Mouse (Mus musculus): Measurements from ENCODE around the gene Ddx39b. TPM values are rescaled to one million over a fixed set of nuclear protein-coding genes. Genes with fewer than 3 reads are reported as not detected.

The Ddx39b gene
- polyA plus RNA-seq, 1 experiment: 284 TPM

DNA sequence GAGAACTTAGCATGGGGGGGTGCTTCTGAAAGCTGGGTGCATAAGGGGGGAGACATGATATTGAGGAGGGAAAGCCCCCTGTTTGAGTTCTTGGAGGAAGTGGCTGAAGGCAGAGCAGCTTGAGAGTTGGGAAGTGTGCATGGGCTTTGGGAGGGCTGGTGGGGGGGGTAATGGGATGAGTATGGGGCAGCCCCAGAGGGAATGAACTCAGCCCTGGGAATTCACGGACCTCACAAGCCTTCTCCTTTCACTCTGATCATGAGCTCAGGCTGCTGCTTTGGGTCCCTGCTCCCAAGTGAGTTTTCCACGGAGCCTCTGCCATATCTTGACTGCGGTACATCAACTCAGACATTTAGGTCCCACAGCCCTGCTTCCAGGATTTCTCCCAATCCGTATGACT, 39.1 kb upstream of the Ddx39b start:
- peaks cover 24% of the 10 kb centered on the region for H3K4me1 ChIP-seq (ENCODE audit: control insufficient read depth, insufficient read depth, insufficient read length)
- WGBS: 88% methylated on average over 4 of the region's 4 CpGs
- DNase-seq (ENCODE audit: low read depth in 1 of 2, low spot score in 2 of 2): no peak
- TF ChIP-seq CTCF (IDR thresholded peaks at IDR 0.05; ENCODE audit: extremely low read depth, insufficient read depth, insufficient read length, insufficient replicate concordance) (no peak), POLR2A (IDR thresholded peaks at IDR 0.05; ENCODE audit: low read depth, low read length) (no peak)
- peak overlapping the region; percentile 69; the same call in 1 of the 2 replicates for H3K27ac ChIP-seq (ENCODE audit: insufficient read depth, low read length)
- peak overlapping the region; percentile 25; the same call in 1 of the 2 replicates for H3K4me3 ChIP-seq (ENCODE audit: extremely low read depth, insufficient read depth, insufficient read length)
- no peaks in the 10 kb centered on the region for H3K27me3 ChIP-seq (ENCODE audit: control insufficient read depth, insufficient read depth, low read length)
- H3K36me3 ChIP-seq (ENCODE audit: control insufficient read depth, insufficient read depth, low read length): peaks cover 3% of the 10 kb centered on the region; the same call in 1 of the 2 replicates

DNA sequence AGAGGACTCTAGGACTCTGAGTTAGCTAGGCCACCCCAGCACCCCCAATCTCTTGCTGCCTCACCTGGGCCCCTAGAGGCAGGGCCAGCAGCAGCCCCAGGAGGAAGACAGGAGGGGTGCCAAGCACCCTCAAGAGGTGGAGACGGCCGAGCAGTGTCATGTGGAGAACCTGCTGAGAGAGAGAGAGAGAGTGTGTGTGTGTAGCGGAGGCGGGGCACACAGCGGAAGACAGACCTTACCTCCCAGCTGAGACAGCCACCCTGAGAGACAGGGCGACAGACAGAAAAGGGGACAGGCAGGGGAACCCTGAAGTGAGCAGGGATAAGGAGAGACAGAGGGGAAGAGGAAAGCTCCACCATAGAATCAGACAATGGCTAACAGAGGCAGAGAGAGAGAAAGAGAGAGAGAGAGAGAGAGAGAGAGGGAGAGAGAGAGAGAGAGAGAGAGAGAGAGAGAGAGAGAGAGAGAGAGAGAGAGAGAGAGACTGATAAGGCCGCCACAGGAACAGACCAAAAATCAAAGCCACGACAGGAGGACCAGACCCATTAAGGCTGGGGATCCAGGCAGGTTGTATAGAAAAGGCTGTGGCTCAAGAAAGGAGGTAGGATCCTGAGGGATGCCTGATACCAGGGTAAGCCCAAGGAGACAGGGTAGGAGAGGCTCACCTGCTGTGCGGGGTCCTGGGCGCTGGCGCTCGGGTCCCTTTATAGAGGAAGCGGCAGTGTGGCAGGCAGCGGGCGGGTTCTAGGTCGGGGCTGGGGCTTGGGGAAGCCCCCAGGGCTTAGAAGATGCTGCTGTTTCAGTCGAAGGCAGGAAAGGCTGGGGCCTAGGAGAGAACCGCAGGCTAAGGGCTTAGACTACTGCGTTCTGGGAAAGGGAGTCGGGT, 36.8 kb upstream of the Ddx39b start, which contains the start of gene Lta:
Gene Lta, minus strand, starts transcription at position 858 of the 886 bp plus-strand sequence.
- Histone ChIP-seq H3K4me1 (ENCODE audit: control insufficient read depth, insufficient read depth, insufficient read length) (peaks cover 32% of the 10 kb centered on the region), H3K36me3 (ENCODE audit: control insufficient read depth, insufficient read depth, low read length) (peaks cover 2% of the 10 kb centered on the region; the same call in 1 of the 2 replicates), H3K27me3 (ENCODE audit: control insufficient read depth, insufficient read depth, low read length) (no peaks in the 10 kb centered on the region), H3K4me3 (ENCODE audit: extremely low read depth, insufficient read depth, insufficient read length) (peak within 1 kb of the TSS; percentile 62), H3K27ac (ENCODE audit: insufficient read depth, low read length) (peak within 1 kb of the TSS; percentile 90)
- TF ChIP-seq POLR2A (IDR thresholded peaks at IDR 0.05; ENCODE audit: low read depth, low read length) (peak; percentile 81), CTCF (IDR thresholded peaks at IDR 0.05; ENCODE audit: extremely low read depth, insufficient read depth, insufficient read length, insufficient replicate concordance) (0 out of 2 replicates have a peak, but pooled peaks have one; percentile 4)
- 20% methylated on average over 20 of the region's 20 CpGs for WGBS
- DNase-seq (ENCODE audit: low read depth in 1 of 2, low spot score in 2 of 2): peak in 1 of 2 experiments; percentile 78

DNA sequence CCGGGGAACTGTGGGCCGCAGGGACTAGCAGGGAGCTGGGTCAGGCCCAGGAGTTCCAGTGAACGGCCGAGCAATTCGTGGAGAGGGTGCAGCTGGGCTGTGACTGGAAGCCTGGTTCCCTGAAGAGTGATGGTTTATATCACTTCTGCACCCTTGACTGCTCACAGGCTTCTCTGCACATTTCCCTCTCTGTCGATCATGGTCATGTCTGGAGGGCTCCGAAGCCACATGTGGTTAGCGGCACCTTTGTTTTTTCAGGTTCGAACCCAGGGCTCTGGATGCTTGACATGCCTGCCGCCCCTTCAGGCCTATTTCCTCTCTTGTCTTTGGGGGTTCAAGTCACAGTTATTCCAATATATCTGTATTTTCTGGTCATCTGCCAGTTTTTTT, 36.2 kb upstream of the Ddx39b start:
- no peaks in the 10 kb centered on the region for H3K36me3 ChIP-seq (ENCODE audit: control insufficient read depth, insufficient read depth, low read length)
- 26% methylated on average over 10 of the region's 10 CpGs for WGBS
- peaks cover 30% of the 10 kb centered on the region for H3K4me1 ChIP-seq (ENCODE audit: control insufficient read depth, insufficient read depth, insufficient read length)
- TF ChIP-seq CTCF (IDR thresholded peaks at IDR 0.05; ENCODE audit: extremely low read depth, insufficient read depth, insufficient read length, insufficient replicate concordance): no peak
- no peak for TF ChIP-seq POLR2A (IDR thresholded peaks at IDR 0.05; ENCODE audit: low read depth, low read length)
- peak overlapping the region; percentile 90 for H3K27ac ChIP-seq (ENCODE audit: insufficient read depth, low read length)
- peak overlapping the region; percentile 62; the same call in 1 of the 2 replicates for H3K4me3 ChIP-seq (ENCODE audit: extremely low read depth, insufficient read depth, insufficient read length)
- peak in 1 of 2 experiments; percentile 44 for DNase-seq (ENCODE audit: low read depth in 1 of 2, low spot score in 2 of 2)
- no peaks in the 10 kb centered on the region for H3K27me3 ChIP-seq (ENCODE audit: control insufficient read depth, insufficient read depth, low read length)

DNA sequence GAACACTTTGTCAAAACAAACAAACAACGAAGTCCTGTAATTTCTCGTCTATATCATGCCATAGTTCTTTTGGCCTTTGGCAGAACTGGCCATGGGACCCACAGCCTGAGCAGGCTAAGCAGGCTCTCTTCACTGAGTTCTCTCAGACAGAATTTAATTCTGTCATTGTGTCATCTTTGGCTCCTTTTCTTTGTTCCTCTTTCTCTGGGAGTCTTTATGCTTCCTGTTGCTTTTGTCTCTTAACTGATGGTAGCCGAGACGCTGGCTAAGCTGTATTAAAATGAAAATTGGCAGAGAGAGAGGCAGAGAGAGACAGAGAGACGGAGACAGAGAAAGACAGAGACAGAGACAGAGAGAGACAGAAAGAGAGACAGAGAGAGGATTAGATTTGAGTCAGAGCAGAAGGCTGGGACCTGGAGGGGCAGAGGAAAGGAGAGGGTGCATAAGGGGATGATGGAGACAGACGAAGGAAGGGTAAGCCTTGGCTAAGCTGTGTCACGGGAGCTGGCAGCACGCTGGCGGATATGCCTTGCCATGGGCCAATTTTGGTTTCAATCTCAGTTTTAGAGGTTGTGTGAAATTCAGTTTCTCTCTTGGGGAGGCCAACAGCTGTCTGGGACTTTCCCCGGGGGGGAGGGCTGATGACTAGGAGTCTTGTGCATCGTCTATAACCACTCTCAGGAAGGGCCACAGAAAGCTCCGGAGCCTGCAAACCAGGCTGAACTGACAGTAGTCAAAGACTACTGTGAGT, 31.6 kb upstream of the Ddx39b start:
- 10% methylated on average over 12 of the region's 12 CpGs for WGBS
- DNase-seq (ENCODE audit: low read depth in 1 of 2, low spot score in 2 of 2): peak; percentile 73 to 84
- H3K4me3 ChIP-seq (ENCODE audit: extremely low read depth, insufficient read depth, insufficient read length): peak overlapping the region; percentile 5; the same call in 1 of the 2 replicates
- H3K27ac ChIP-seq (ENCODE audit: insufficient read depth, low read length): peak overlapping the region; percentile 84
- H3K27me3 ChIP-seq (ENCODE audit: control insufficient read depth, insufficient read depth, low read length): no peaks in the 10 kb centered on the region
- peaks cover 38% of the 10 kb centered on the region for H3K4me1 ChIP-seq (ENCODE audit: control insufficient read depth, insufficient read depth, insufficient read length)
- TF ChIP-seq CTCF (IDR thresholded peaks at IDR 0.05; ENCODE audit: extremely low read depth, insufficient read depth, insufficient read length, insufficient replicate concordance) (no peak), POLR2A (IDR thresholded peaks at IDR 0.05; ENCODE audit: low read depth, low read length) (no peak)
- no peaks in the 10 kb centered on the region for H3K36me3 ChIP-seq (ENCODE audit: control insufficient read depth, insufficient read depth, low read length)

DNA sequence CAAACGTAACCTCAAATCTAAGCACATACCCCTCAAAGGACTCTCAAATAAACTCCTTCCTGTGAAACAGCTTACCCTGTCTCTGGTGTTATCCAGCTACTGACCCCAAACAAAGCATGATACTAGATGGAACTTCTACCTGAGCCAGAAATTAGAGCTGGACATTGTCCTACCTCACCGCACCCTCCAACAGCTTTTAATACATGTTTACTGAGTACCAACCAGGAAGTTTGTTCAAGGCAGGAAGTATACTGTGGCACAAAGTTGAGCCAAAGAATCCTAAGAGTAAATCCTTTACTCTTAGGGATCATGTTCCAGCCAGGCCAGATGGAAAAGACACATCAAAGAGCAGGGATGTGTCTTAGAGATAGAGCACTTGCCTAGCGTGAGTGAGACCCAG, 31.0 kb upstream of the Ddx39b start:
- TF ChIP-seq CTCF (IDR thresholded peaks at IDR 0.05; ENCODE audit: extremely low read depth, insufficient read depth, insufficient read length, insufficient replicate concordance) (no peak), POLR2A (IDR thresholded peaks at IDR 0.05; ENCODE audit: low read depth, low read length) (no peak)
- DNase-seq (ENCODE audit: low read depth in 1 of 2, low spot score in 2 of 2): no peak
- H3K27me3 ChIP-seq (ENCODE audit: control insufficient read depth, insufficient read depth, low read length): no peaks in the 10 kb centered on the region
- 56% methylated on average over 3 of the region's 3 CpGs for WGBS
- H3K27ac ChIP-seq (ENCODE audit: insufficient read depth, low read length): peak overlapping the region; percentile 84
- H3K4me3 ChIP-seq (ENCODE audit: extremely low read depth, insufficient read depth, insufficient read length): no peak overlapping the region
- H3K36me3 ChIP-seq (ENCODE audit: control insufficient read depth, insufficient read depth, low read length): no peaks in the 10 kb centered on the region
- H3K4me1 ChIP-seq (ENCODE audit: control insufficient read depth, insufficient read depth, insufficient read length): peaks cover 44% of the 10 kb centered on the region

DNA sequence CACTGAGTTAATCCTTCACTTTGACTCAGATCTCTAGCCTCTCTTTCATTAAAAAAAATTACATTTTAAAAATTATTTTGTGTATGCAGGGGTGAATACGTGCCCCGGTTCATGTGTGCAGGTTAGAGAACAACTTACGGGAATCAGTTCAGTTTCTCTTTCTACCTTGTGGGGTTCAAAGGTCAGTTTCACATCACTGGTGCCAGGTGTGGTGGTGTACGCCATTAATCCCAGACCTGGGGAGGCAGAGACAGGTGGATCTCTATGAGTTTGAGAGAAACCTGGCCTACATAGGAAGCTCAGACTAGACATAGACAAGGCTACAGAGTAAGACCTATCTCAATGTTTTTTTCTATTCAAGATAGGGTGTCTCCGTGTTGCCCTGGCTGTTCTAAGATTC, 28.5 kb upstream of the Ddx39b start:
- no peak for TF ChIP-seq POLR2A (IDR thresholded peaks at IDR 0.05; ENCODE audit: low read depth, low read length)
- TF ChIP-seq CTCF (IDR thresholded peaks at IDR 0.05; ENCODE audit: extremely low read depth, insufficient read depth, insufficient read length, insufficient replicate concordance): no peak
- Histone ChIP-seq H3K4me1 (ENCODE audit: control insufficient read depth, insufficient read depth, insufficient read length) (peaks cover 55% of the 10 kb centered on the region), H3K27me3 (ENCODE audit: control insufficient read depth, insufficient read depth, low read length) (no peaks in the 10 kb centered on the region), H3K36me3 (ENCODE audit: control insufficient read depth, insufficient read depth, low read length) (no peaks in the 10 kb centered on the region), H3K27ac (ENCODE audit: insufficient read depth, low read length) (no peak overlapping the region), H3K4me3 (ENCODE audit: extremely low read depth, insufficient read depth, insufficient read length) (no peak overlapping the region)
- 68% methylated on average over 5 of the region's 5 CpGs for WGBS
- DNase-seq (ENCODE audit: low read depth in 1 of 2, low spot score in 2 of 2): no peak

Data from spleen, adult 2 months (tissue).